Mouse (Mus musculus): ENCODE results near the gene Eif3k. TPM values are rescaled to one million over a fixed set of nuclear protein-coding genes. Genes with fewer than 3 reads are reported as not detected.

The Eif3k gene
- total RNA-seq, 1 experiment: 474 TPM

GRCm38 (mm10) chr7:28931032-28931694, 50.5 kb downstream of the Eif3k start:
- no peak overlapping the region; the same call in 1 of the 2 replicates for H3K9ac ChIP-seq (ENCODE audit: insufficient read depth, low read depth, low read length, poor library complexity, severe bottlenecking)
- DNase-seq (ENCODE audit: low read depth, low spot score): no peak
- peaks cover 29 to 54% of the 10 kb centered on the region in 2 experiments for H3K4me1 ChIP-seq (ENCODE audit: control insufficient read depth in 2 of 2, insufficient read depth in 2 of 2, low read length in 2 of 2, poor library complexity in 1 of 2)
- in situ Hi-C loops (cut with MboI; ENCODE audit: low sequenced_read_pairs in 2 of 2, unreplicated experiment in 2 of 2): no loop called here
- peaks cover 30% of the 10 kb centered on the region for H3K36me3 ChIP-seq (ENCODE audit: control insufficient read depth, insufficient read depth, low read length, poor library complexity, severe bottlenecking)
- H3K4me3 ChIP-seq (ENCODE audit: insufficient read depth in 1 of 2, low read depth in 1 of 2, low read length in 2 of 2, poor library complexity in 1 of 2, severe bottlenecking in 1 of 2): no peak overlapping the region
- no peak overlapping the region for H3K27ac ChIP-seq (ENCODE audit: insufficient read depth, low read depth, low read length, poor library complexity, severe bottlenecking)
- TF ChIP-seq ZC3H11A (IDR thresholded peaks at IDR 0.05; ENCODE audit: borderline replicate concordance, low read depth, low read length): no peak
- no peak for TF ChIP-seq ZNF384 (IDR thresholded peaks at IDR 0.05; ENCODE audit: low read depth, low read length)
- TF ChIP-seq CHD2 (IDR thresholded peaks at IDR 0.05; ENCODE audit: low read depth, low read length): no peak
- TF ChIP-seq HCFC1 (IDR thresholded peaks at IDR 0.05; ENCODE audit: borderline replicate concordance, insufficient read depth, low read length): no peak
- TF ChIP-seq MAFK (IDR thresholded peaks at IDR 0.05; ENCODE audit: insufficient read depth, low read depth, low read length): no peak
- H3K9me3 ChIP-seq (ENCODE audit: control insufficient read depth, insufficient read depth, low read depth, low read length): no peaks in the 10 kb centered on the region

- in situ Hi-C loops (cut with MboI; ENCODE audit: low sequenced_read_pairs in 2 of 2, unreplicated experiment in 2 of 2): no loop called here
- no peak overlapping the region; the same call in 1 of the 2 replicates for H3K9ac ChIP-seq (ENCODE audit: insufficient read depth, low read depth, low read length, poor library complexity, severe bottlenecking)
- no peak for DNase-seq (ENCODE audit: low read depth, low spot score)
- H3K4me3 ChIP-seq (ENCODE audit: insufficient read depth in 1 of 2, low read depth in 1 of 2, low read length in 2 of 2, poor library complexity in 1 of 2, severe bottlenecking in 1 of 2): no peak overlapping the region
- no peaks in the 10 kb centered on the region for H3K9me3 ChIP-seq (ENCODE audit: control insufficient read depth, insufficient read depth, low read depth, low read length)
- H3K36me3 ChIP-seq (ENCODE audit: control insufficient read depth, insufficient read depth, low read length, poor library complexity, severe bottlenecking): peaks cover 27% of the 10 kb centered on the region
- no peak overlapping the region; the same call in 1 of the 2 replicates for H3K27ac ChIP-seq (ENCODE audit: insufficient read depth, low read depth, low read length, poor library complexity, severe bottlenecking)
- TF ChIP-seq HCFC1 (IDR thresholded peaks at IDR 0.05; ENCODE audit: borderline replicate concordance, insufficient read depth, low read length): no peak
- no peak for TF ChIP-seq ZC3H11A (IDR thresholded peaks at IDR 0.05; ENCODE audit: borderline replicate concordance, low read depth, low read length)
- no peak for TF ChIP-seq ZNF384 (IDR thresholded peaks at IDR 0.05; ENCODE audit: low read depth, low read length)
- TF ChIP-seq CHD2 (IDR thresholded peaks at IDR 0.05; ENCODE audit: low read depth, low read length): no peak
- no peak for TF ChIP-seq MAFK (IDR thresholded peaks at IDR 0.05; ENCODE audit: insufficient read depth, low read depth, low read length)
- H3K4me1 ChIP-seq (ENCODE audit: control insufficient read depth in 2 of 2, insufficient read depth in 2 of 2, low read length in 2 of 2, poor library complexity in 1 of 2): peaks cover 30 to 55% of the 10 kb centered on the region in 2 experiments
Measured at GRCm38 (mm10) chr7:28930320-28931031, 51.2 kb downstream of the Eif3k start.

- H3K36me3 ChIP-seq (ENCODE audit: control insufficient read depth, insufficient read depth, low read length, poor library complexity, severe bottlenecking): peaks cover 31% of the 10 kb centered on the region
- H3K4me3 ChIP-seq (ENCODE audit: insufficient read depth in 1 of 2, low read depth in 1 of 2, low read length in 2 of 2, poor library complexity in 1 of 2, severe bottlenecking in 1 of 2): no peak overlapping the region
- TF ChIP-seq HCFC1 (IDR thresholded peaks at IDR 0.05; ENCODE audit: borderline replicate concordance, insufficient read depth, low read length) (no peak), MAFK (IDR thresholded peaks at IDR 0.05; ENCODE audit: insufficient read depth, low read depth, low read length) (no peak), ZC3H11A (IDR thresholded peaks at IDR 0.05; ENCODE audit: borderline replicate concordance, low read depth, low read length) (no peak)
- no peaks in the 10 kb centered on the region for H3K9me3 ChIP-seq (ENCODE audit: control insufficient read depth, insufficient read depth, low read depth, low read length)
- in situ Hi-C loops (cut with MboI; ENCODE audit: low sequenced_read_pairs in 2 of 2, unreplicated experiment in 2 of 2): no loop called here
- H3K27ac ChIP-seq (ENCODE audit: insufficient read depth, low read depth, low read length, poor library complexity, severe bottlenecking): peak overlapping the region; percentile 44; the same call in 1 of the 2 replicates
- no peak overlapping the region for H3K9ac ChIP-seq (ENCODE audit: insufficient read depth, low read depth, low read length, poor library complexity, severe bottlenecking)
- H3K4me1 ChIP-seq (ENCODE audit: control insufficient read depth in 2 of 2, insufficient read depth in 2 of 2, low read length in 2 of 2, poor library complexity in 1 of 2): peaks cover 31 to 61% of the 10 kb centered on the region in 2 experiments
- no peak for DNase-seq (ENCODE audit: low read depth, low spot score)
Measured at GRCm38 (mm10) chr7:28929381-28929780, 52.3 kb downstream of the Eif3k start.

GRCm38 (mm10) chr7:28926172-28926571, 55.5 kb downstream of the Eif3k start:
- in situ Hi-C loops (cut with MboI; ENCODE audit: low sequenced_read_pairs in 2 of 2, unreplicated experiment in 2 of 2): no loop called here
- Histone ChIP-seq H3K9ac (ENCODE audit: insufficient read depth, low read depth, low read length, poor library complexity, severe bottlenecking) (no peak overlapping the region), H3K27ac (ENCODE audit: insufficient read depth, low read depth, low read length, poor library complexity, severe bottlenecking) (no peak overlapping the region), H3K4me3 (ENCODE audit: insufficient read depth in 1 of 2, low read depth in 1 of 2, low read length in 2 of 2, poor library complexity in 1 of 2, severe bottlenecking in 1 of 2) (no peak overlapping the region), H3K36me3 (ENCODE audit: control insufficient read depth, insufficient read depth, low read length, poor library complexity, severe bottlenecking) (peaks cover 35% of the 10 kb centered on the region), H3K4me1 (ENCODE audit: control insufficient read depth in 2 of 2, insufficient read depth in 2 of 2, low read length in 2 of 2, poor library complexity in 1 of 2) (peaks cover 26 to 56% of the 10 kb centered on the region in 2 experiments), H3K9me3 (ENCODE audit: control insufficient read depth, insufficient read depth, low read depth, low read length) (no peaks in the 10 kb centered on the region)
- no peak for DNase-seq (ENCODE audit: low read depth, low spot score)
- TF ChIP-seq CHD2 (IDR thresholded peaks at IDR 0.05; ENCODE audit: low read depth, low read length) (no peak), ZC3H11A (IDR thresholded peaks at IDR 0.05; ENCODE audit: borderline replicate concordance, low read depth, low read length) (no peak), MAFK (IDR thresholded peaks at IDR 0.05; ENCODE audit: insufficient read depth, low read depth, low read length) (no peak), HCFC1 (IDR thresholded peaks at IDR 0.05; ENCODE audit: borderline replicate concordance, insufficient read depth, low read length) (no peak), ZNF384 (IDR thresholded peaks at IDR 0.05; ENCODE audit: low read depth, low read length) (no peak)

Measured in ES-E14 (cell line).